13 mouse cellular contexts compared by ENCODE assay signal in the genomic region with DNA sequence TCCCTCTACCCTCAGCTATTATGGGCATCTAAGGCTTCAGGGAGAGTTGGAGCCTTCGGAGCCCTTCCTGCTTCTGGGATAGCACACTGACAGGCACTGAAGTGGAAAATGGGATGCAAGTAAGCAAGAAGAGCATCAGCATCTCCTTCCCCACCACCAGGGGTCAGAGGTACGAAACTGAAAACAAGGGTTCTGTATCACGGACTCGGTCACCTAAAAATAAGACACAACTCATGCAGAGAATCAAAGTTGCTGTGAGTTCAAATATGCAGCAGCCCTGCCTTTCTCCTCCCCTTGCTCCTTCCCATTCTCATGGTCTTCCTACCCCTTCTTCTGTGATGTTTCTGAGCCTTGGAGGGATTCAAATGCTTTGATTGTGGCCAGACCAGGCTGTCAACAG. TPM values are rescaled to one million over a fixed set of nuclear protein-coding genes. Genes with fewer than 3 reads are reported as not detected.
DNase-seq lines count a peak whose midpoint lies in the region; ATAC-seq and TF ChIP-seq lines count a peak whose summit lies in the region.
"Had no signal": no experiment of that assay in that cellular context is flagged by ENCODE, and none has a peak within 500 bp of the region (broad histone marks: within the 10 kb centered on the region; RNA-seq: fewer than 3 reads in every experiment).

No protein-coding gene starts in this region.

- H3K4me3 ChIP-seq in forebrain, embryonic 14.5 days (ENCODE audit: low read depth, low read length), result no peak overlapping the region
- H3K4me3 ChIP-seq in forebrain, embryonic 11.5 days (ENCODE audit: low read depth, low read length), result no peak overlapping the region
- H3K4me3 ChIP-seq in lung, postnatal 0 days (ENCODE audit: low read depth, low read length), result no peak overlapping the region
- H3K4me3 ChIP-seq in forebrain, embryonic 16.5 days (replicated peaks; ENCODE audit: low read length), result no peak overlapping the region
- H3K4me3 ChIP-seq: embryonic facial prominence, embryonic 12.5 days; heart, embryonic 13.5 days; limb, embryonic 15.5 days had no signal

- no peaks in the 10 kb centered on the region for H3K9me3 ChIP-seq in forebrain, embryonic 14.5 days (replicated peaks; ENCODE audit: control insufficient read depth, low read length)
- no peaks in the 10 kb centered on the region for H3K9me3 ChIP-seq in forebrain, embryonic 11.5 days (ENCODE audit: control insufficient read depth, low read length)
- no peaks in the 10 kb centered on the region for H3K9me3 ChIP-seq in lung, postnatal 0 days (ENCODE audit: low read length)
- H3K9me3 ChIP-seq in forebrain, embryonic 16.5 days (ENCODE audit: control insufficient read depth, low read length), result no peaks in the 10 kb centered on the region
- H3K9me3 ChIP-seq: embryonic facial prominence, embryonic 12.5 days; heart, embryonic 13.5 days; limb, embryonic 15.5 days had no signal

- DNase-seq in forebrain, embryonic 14.5 days (ENCODE audit: low spot score), result peak; percentile 20
- no peak for DNase-seq in forebrain, embryonic 11.5 days (ENCODE audit: low spot score)
- no peak for DNase-seq in lung, postnatal 0 days (ENCODE audit: low spot score)
- DNase-seq in lung, postnatal 25 days (ENCODE audit: low spot score), result no peak
- DNase-seq in ES-CJ7 (ENCODE audit: low read depth, low spot score), result peak; percentile 58
- DNase-seq in mesoderm, embryonic 11.5 days (ENCODE audit: low read depth, low spot score), result peak; percentile 33
- DNase-seq in layer of hippocampus, adult 11-12 months (ENCODE audit: low spot score), result no peak
- DNase-seq: layer of hippocampus, postnatal 36 days had no signal

- no peaks in the 10 kb centered on the region for H3K36me3 ChIP-seq in forebrain, embryonic 14.5 days (ENCODE audit: control insufficient read depth, insufficient read depth, low read length)
- no peaks in the 10 kb centered on the region for H3K36me3 ChIP-seq in forebrain, embryonic 11.5 days (ENCODE audit: control insufficient read depth, insufficient read depth, low read length)
- no peaks in the 10 kb centered on the region for H3K36me3 ChIP-seq in lung, postnatal 0 days (ENCODE audit: insufficient read depth, low read length)
- no peaks in the 10 kb centered on the region for H3K36me3 ChIP-seq in forebrain, embryonic 16.5 days (ENCODE audit: control insufficient read depth, insufficient read depth)
- H3K36me3 ChIP-seq: embryonic facial prominence, embryonic 12.5 days; heart, embryonic 13.5 days; limb, embryonic 15.5 days had no signal

- H3K9ac ChIP-seq in forebrain, embryonic 14.5 days (ENCODE audit: low read length), result no peak overlapping the region
- no peak overlapping the region for H3K9ac ChIP-seq in forebrain, embryonic 11.5 days (ENCODE audit: low read length)
- no peak overlapping the region for H3K9ac ChIP-seq in lung, postnatal 0 days (replicated peaks; ENCODE audit: low read depth)
- no peak overlapping the region for H3K9ac ChIP-seq in forebrain, embryonic 16.5 days (replicated peaks; ENCODE audit: low read depth, low read length)
- H3K9ac ChIP-seq: embryonic facial prominence, embryonic 12.5 days; heart, embryonic 13.5 days; limb, embryonic 15.5 days had no signal

- peak; percentile 43 for TF ChIP-seq CTCF in lung, postnatal 0 days (IDR thresholded peaks at IDR 0.05)

- ATAC-seq in forebrain, embryonic 14.5 days, result no peak
- ATAC-seq in forebrain, embryonic 11.5 days (replicated peaks; ENCODE audit: low FRiP score), result no peak; the same call in 1 of the 2 replicates
- no peak for ATAC-seq in lung, postnatal 0 days
- ATAC-seq in forebrain, embryonic 16.5 days, result no peak
- ATAC-seq: intestine, embryonic 16.5 days had no signal

- no peak for TF ChIP-seq EP300 in lung, postnatal 0 days (IDR thresholded peaks at IDR 0.05)

- no peak overlapping the region for H3K4me2 ChIP-seq in forebrain, embryonic 14.5 days (ENCODE audit: low read length)
- H3K4me2 ChIP-seq in forebrain, embryonic 11.5 days (ENCODE audit: low read depth, low read length, severe bottlenecking), result no peak overlapping the region
- no peak overlapping the region for H3K4me2 ChIP-seq in lung, postnatal 0 days (replicated peaks; ENCODE audit: low read depth, low read length)
- no peak overlapping the region for H3K4me2 ChIP-seq in forebrain, embryonic 16.5 days (ENCODE audit: low read length)
- H3K4me2 ChIP-seq: embryonic facial prominence, embryonic 12.5 days; heart, embryonic 13.5 days; limb, embryonic 15.5 days had no signal

- no peaks in the 10 kb centered on the region for H3K4me1 ChIP-seq in forebrain, embryonic 14.5 days (ENCODE audit: control insufficient read depth, insufficient read depth, low read length)
- no peaks in the 10 kb centered on the region for H3K4me1 ChIP-seq in forebrain, embryonic 11.5 days (replicated peaks; ENCODE audit: control insufficient read depth, insufficient read depth, low read length)
- no peaks in the 10 kb centered on the region for H3K4me1 ChIP-seq in lung, postnatal 0 days (ENCODE audit: insufficient read depth, low read depth, low read length)
- H3K4me1 ChIP-seq in forebrain, embryonic 16.5 days (replicated peaks; ENCODE audit: control insufficient read depth, insufficient read depth, low read length), result no peaks in the 10 kb centered on the region
- H3K4me1 ChIP-seq: embryonic facial prominence, embryonic 12.5 days; heart, embryonic 13.5 days; limb, embryonic 15.5 days had no signal

- H3K27ac ChIP-seq in forebrain, embryonic 14.5 days (ENCODE audit: low read depth, low read length), result no peak overlapping the region
- no peak overlapping the region for H3K27ac ChIP-seq in forebrain, embryonic 11.5 days (ENCODE audit: low read depth, low read length)
- no peak overlapping the region for H3K27ac ChIP-seq in lung, postnatal 0 days (ENCODE audit: low read length)
- H3K27ac ChIP-seq in forebrain, embryonic 16.5 days (ENCODE audit: low read length), result no peak overlapping the region
- H3K27ac ChIP-seq: embryonic facial prominence, embryonic 12.5 days; heart, embryonic 13.5 days; limb, embryonic 15.5 days had no signal

- WGBS in forebrain, embryonic 14.5 days, result 22% methylated on average over 4 of the region's 4 CpGs
- WGBS in forebrain, embryonic 11.5 days, result 44% methylated on average over 4 of the region's 4 CpGs
- WGBS in lung, postnatal 0 days, result 44% methylated on average over 4 of the region's 4 CpGs
- 23% methylated on average over 4 of the region's 4 CpGs for WGBS in forebrain, embryonic 16.5 days

- H3K27me3 ChIP-seq in forebrain, embryonic 14.5 days (replicated peaks; ENCODE audit: control insufficient read depth, insufficient read depth, low read length), result no peaks in the 10 kb centered on the region
- H3K27me3 ChIP-seq in forebrain, embryonic 11.5 days (ENCODE audit: control insufficient read depth, insufficient read depth, low read length), result no peaks in the 10 kb centered on the region
- no peaks in the 10 kb centered on the region for H3K27me3 ChIP-seq in lung, postnatal 0 days (replicated peaks; ENCODE audit: insufficient read depth, low read length)
- no peaks in the 10 kb centered on the region for H3K27me3 ChIP-seq in forebrain, embryonic 16.5 days (replicated peaks; ENCODE audit: control insufficient read depth, insufficient read depth, low read length)
- H3K27me3 ChIP-seq: embryonic facial prominence, embryonic 12.5 days; heart, embryonic 13.5 days; limb, embryonic 15.5 days had no signal

RNA-seq across cellular contexts. Expression of gene Cd84, which starts 14.0 kb away (rescaled TPM):
- polyA plus RNA-seq in forebrain, embryonic 14.5 days (2014; fragmentation: Nextera tagmentation; extraction: Ambion mirVana), result 1.2 and 1.4 TPM in 2 replicates
- polyA plus RNA-seq in forebrain, embryonic 11.5 days (2014; fragmentation: Nextera tagmentation; extraction: Ambion mirVana), result 0.69 and 0.87 TPM in 2 replicates
- polyA plus RNA-seq in lung, postnatal 0 days (2015; fragmentation: Nextera tagmentation; extraction: Ambion mirVana), result 7.3 and 8.3 TPM in 2 replicates
- polyA plus RNA-seq in forebrain, embryonic 16.5 days (2015; fragmentation: Nextera tagmentation; extraction: Ambion mirVana), result 0.82 and 0.86 TPM in 2 replicates

RNA-seq across cellular contexts. Expression of gene Slamf1, which starts 58.5 kb away (rescaled TPM):
- 0.22 TPM in 2 replicates for polyA plus RNA-seq in forebrain, embryonic 14.5 days (2014; fragmentation: Nextera tagmentation; extraction: Ambion mirVana)
- 0.27 and 0.35 TPM in 2 replicates for polyA plus RNA-seq in forebrain, embryonic 11.5 days (2014; fragmentation: Nextera tagmentation; extraction: Ambion mirVana)
- 1.0 and 1.1 TPM in 2 replicates for polyA plus RNA-seq in lung, postnatal 0 days (2015; fragmentation: Nextera tagmentation; extraction: Ambion mirVana)
- polyA plus RNA-seq in forebrain, embryonic 16.5 days (2015; fragmentation: Nextera tagmentation; extraction: Ambion mirVana), result 0.10 and 0.24 TPM in 2 replicates

Comparison
In these comparisons a context has a peak if more than half of its experiments do, and no peak if none do; other contexts are left out.
1. DNase-seq: peak in forebrain, embryonic 14.5 days (single experiment), ES-CJ7 (single experiment) and mesoderm, embryonic 11.5 days (single experiment); none in forebrain, embryonic 11.5 days (single experiment), lung, postnatal 0 days (single experiment), lung, postnatal 25 days (single experiment) and layer of hippocampus, adult 11-12 months (single experiment).